Mouse (Mus musculus) gastrocnemius, adult 8-10 months (tissue): ENCODE results near the gene Gpr82. TPM values are rescaled to one million over a fixed set of nuclear protein-coding genes. Genes with fewer than 3 reads are reported as not detected.

ENCODE experiments used
- DNase-seq, 2 experiments: peaks; one replicate each; pipeline ENCODE4 v3.0.0; 2022; ENCODE audit warnings: low spot score in 2 of 2
- microRNA-seq: library from miRNA; unstranded; fragments of <30 nt; microRNA quantifications from one replicate; pipeline ENCODE4 v1.2.0, GENCODE M21; 2022
- total RNA-seq, 4 experiments: library from RNA; stranded (reverse); gene quantifications; 2 replicates each; pipeline ENCODE4 v1.2.4; 2022

Gene Gpr82
- total RNA-seq, 4 experiments from 2014 or later, result not detected

GRCm38 (mm10) chrX:13691865-13692264 is 30.7 kb downstream of the Gpr82 start:
- DNase-seq, result no peak

DNA sequence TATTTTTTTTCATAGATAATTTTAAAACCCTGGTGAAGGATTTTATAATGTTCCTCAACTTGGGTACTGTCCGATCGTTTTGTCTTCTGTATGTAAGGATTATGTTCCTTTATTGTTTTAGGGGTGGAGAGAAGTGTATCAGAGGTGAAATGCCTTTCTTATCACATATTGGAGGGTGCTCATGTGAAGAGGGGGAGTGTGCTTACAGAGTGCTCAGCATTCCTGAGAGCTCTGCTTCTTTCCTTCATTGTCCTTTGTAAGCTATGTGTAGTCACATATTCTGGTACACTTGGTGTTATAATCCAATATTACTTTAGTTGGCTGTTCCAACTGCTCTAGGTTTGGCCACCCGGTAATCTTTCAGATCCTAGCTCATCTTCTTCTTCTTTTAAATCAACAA is 39.5 kb downstream of the Gpr82 start:
- no peak for DNase-seq

DNA sequence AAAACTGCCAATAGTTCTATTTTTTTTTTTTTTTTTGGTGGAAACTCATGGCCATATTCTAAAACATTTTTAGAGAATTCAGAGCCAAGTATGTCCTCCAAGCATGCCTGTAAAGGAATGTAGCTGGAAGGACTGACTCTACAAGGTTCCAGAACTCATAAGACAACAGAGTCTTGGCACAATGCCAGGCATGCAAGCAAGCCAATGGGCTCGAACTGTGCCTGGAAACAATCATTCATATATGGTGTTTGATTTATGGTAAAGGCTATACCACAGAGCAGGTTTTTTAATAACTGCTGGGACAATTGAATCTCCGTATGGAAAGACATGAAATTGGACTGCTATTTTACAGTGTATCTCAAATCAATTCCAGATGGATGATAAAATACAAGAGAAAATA is 43.9 kb downstream of the Gpr82 start:
- DNase-seq, result no peak

DNA sequence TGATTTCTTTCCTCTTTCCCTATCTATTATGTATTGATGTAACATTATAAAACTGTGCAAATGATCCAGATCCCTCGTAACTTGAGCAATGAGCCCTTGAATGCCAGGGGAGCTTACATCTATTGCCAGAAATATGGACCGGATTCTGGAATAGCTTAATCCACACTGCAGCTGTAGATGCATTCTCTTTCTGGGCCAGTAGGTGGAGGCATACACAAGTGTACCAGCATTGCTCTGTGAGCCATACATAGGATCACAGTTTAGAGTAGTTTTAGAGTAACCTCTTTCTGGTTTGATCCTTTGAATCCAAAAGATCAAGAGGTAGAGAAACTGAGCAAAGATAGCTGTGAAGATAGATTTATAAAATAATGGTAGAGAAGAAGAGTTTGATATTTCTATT is 49.0 kb downstream of the Gpr82 start:
- DNase-seq, result peak; percentile 2 to 15

Small RNA genes lying within 50 kb of the gene (microRNA-seq; reads per million reads assigned to microRNA genes)
- gene Gm25246, result not detected

Other genes starting within 250 kb of the Gpr82 start
- gene Nyx, start 195.3 kb upstream of the Gpr82 start, total RNA-seq, result under 1 TPM in 2 of 4 experiments, not detected in 2; 0.05 to 0.11 TPM
- under 1 TPM in 3 of 4 experiments, not detected in 1; 0.27 to 0.40 (median 0.35) TPM for gene Gpr34, start 29.3 kb upstream of the Gpr82 start, total RNA-seq
- gene Cask, start 190.0 kb downstream of the Gpr82 start, total RNA-seq, result 10 to 100 TPM; 10.1 to 13.3 (median 12.0) TPM